33 mouse cellular contexts compared by ENCODE assay signal in genomic region chr10:110841670-110842069, GRCm38 (mm10).
"Had no signal": no experiment of that assay in that cellular context is flagged by ENCODE, and none has a peak within 500 bp of the region (broad histone marks: within the 10 kb centered on the region; RNA-seq: fewer than 3 reads in every experiment).

No protein-coding gene starts in this region.

- H3K9ac ChIP-seq: limb, embryonic 12.5 days; limb, embryonic 13.5 days; limb, embryonic 15.5 days; liver, embryonic 12.5 days; liver, embryonic 13.5 days; liver, embryonic 14.5 days; liver, embryonic 15.5 days; liver, postnatal 0 days; lung, embryonic 14.5 days; lung, embryonic 15.5 days; midbrain, embryonic 12.5 days; midbrain, embryonic 13.5 days; midbrain, embryonic 15.5 days; neural tube, embryonic 12.5 days; neural tube, embryonic 13.5 days had no signal

- H3K27me3 ChIP-seq: limb, embryonic 12.5 days; limb, embryonic 13.5 days; limb, embryonic 15.5 days; liver, embryonic 12.5 days; liver, embryonic 13.5 days; liver, embryonic 15.5 days; lung, embryonic 15.5 days; midbrain, embryonic 12.5 days; midbrain, embryonic 13.5 days; midbrain, embryonic 15.5 days; neural tube, embryonic 12.5 days; neural tube, embryonic 13.5 days had no signal

- H3K9me3 ChIP-seq: limb, embryonic 10.5 days; limb, embryonic 12.5 days; limb, embryonic 13.5 days; limb, embryonic 15.5 days; liver, embryonic 12.5 days; liver, embryonic 13.5 days; liver, embryonic 15.5 days; lung, embryonic 15.5 days; megakaryocyte, embryonic 14.5 days; midbrain, embryonic 10.5 days; midbrain, embryonic 12.5 days; midbrain, embryonic 13.5 days; midbrain, embryonic 15.5 days; neural tube, embryonic 12.5 days; neural tube, embryonic 13.5 days had no signal

- ATAC-seq: liver, embryonic 12.5 days; liver, postnatal 0 days; lung, postnatal 0 days; midbrain, embryonic 13.5 days; midbrain, embryonic 15.5 days; midbrain, embryonic 16.5 days had no signal

- H3K4me3 ChIP-seq: limb, embryonic 10.5 days; limb, embryonic 12.5 days; limb, embryonic 13.5 days; limb, embryonic 15.5 days; liver, embryonic 12.5 days; liver, embryonic 13.5 days; liver, embryonic 15.5 days; lung, embryonic 15.5 days; megakaryocyte, embryonic 14.5 days; midbrain, embryonic 10.5 days; midbrain, embryonic 12.5 days; midbrain, embryonic 13.5 days; midbrain, embryonic 15.5 days; myocyte; neural tube, embryonic 12.5 days; neural tube, embryonic 13.5 days had no signal

- H3K27ac ChIP-seq: limb, embryonic 10.5 days; limb, embryonic 12.5 days; limb, embryonic 13.5 days; limb, embryonic 15.5 days; liver, embryonic 12.5 days; liver, embryonic 13.5 days; liver, embryonic 14.5 days; liver, embryonic 15.5 days; lung, embryonic 15.5 days; macrophage; midbrain, embryonic 10.5 days; midbrain, embryonic 12.5 days; midbrain, embryonic 13.5 days; midbrain, embryonic 15.5 days; neural tube, embryonic 12.5 days; neural tube, embryonic 13.5 days had no signal

- DNase-seq: left cerebral cortex, postnatal 4 days; liver; liver, embryonic 13.5 days; liver, postnatal 0 days; lung, adult 18-20 months; lung, adult 2 months; lung, embryonic 14.5 days; lung, postnatal 10 days; lung, postnatal 14 days; lung, postnatal 36 days; lung, postnatal 4 days; midbrain, embryonic 14.5 days had no signal

- H3K4me1 ChIP-seq: limb, embryonic 10.5 days; limb, embryonic 12.5 days; limb, embryonic 15.5 days; liver, embryonic 12.5 days; liver, embryonic 13.5 days; liver, embryonic 15.5 days; lung, embryonic 15.5 days; midbrain, embryonic 12.5 days; midbrain, embryonic 13.5 days; midbrain, embryonic 15.5 days; neural tube, embryonic 12.5 days; neural tube, embryonic 13.5 days had no signal

- H3K36me3 ChIP-seq: limb, embryonic 10.5 days; limb, embryonic 12.5 days; limb, embryonic 13.5 days; limb, embryonic 15.5 days; liver, embryonic 12.5 days; liver, embryonic 13.5 days; liver, embryonic 15.5 days; lung, embryonic 15.5 days; midbrain, embryonic 10.5 days; midbrain, embryonic 12.5 days; midbrain, embryonic 13.5 days; midbrain, embryonic 15.5 days; neural tube, embryonic 12.5 days; neural tube, embryonic 13.5 days had no signal

- H3K4me2 ChIP-seq: limb, embryonic 12.5 days; limb, embryonic 13.5 days; limb, embryonic 15.5 days; liver, embryonic 11.5 days; liver, embryonic 12.5 days; liver, embryonic 13.5 days; liver, embryonic 15.5 days; lung, embryonic 14.5 days; lung, embryonic 15.5 days; midbrain, embryonic 11.5 days; midbrain, embryonic 12.5 days; midbrain, embryonic 13.5 days; midbrain, embryonic 15.5 days; neural tube, embryonic 12.5 days; neural tube, embryonic 13.5 days had no signal
